Mouse (Mus musculus) neural tube, embryonic 12.5 days (tissue): Measurements from ENCODE around the gene Col2a1. TPM values are rescaled to one million over a fixed set of nuclear protein-coding genes. Genes with fewer than 3 reads are reported as not detected.

Experiments
- ATAC-seq: fragments of 200-750 bp; cut with Nextera tagmentation; 2 replicates; pipeline ENCODE4 v1.8.0; 2017; ENCODE audit warnings: low read depth, mild to moderate bottlenecking, moderate TSS enrichment, moderate library complexity; ENCODE audit not compliant: low FRiP score
- H3K27ac ChIP-seq: fragments of 300-500 bp; sonication (generic); 2 replicates; pipeline ENCODE4 v1.5.1; 2016
- H3K27me3 ChIP-seq: fragments of 300-500 bp; sonication (generic); replicated peaks from 2 replicates; pipeline ENCODE4 v1.6.1; 2016; ENCODE audit warnings: mild to moderate bottlenecking
- H3K36me3 ChIP-seq: fragments of 300-500 bp; sonication (generic); 2 replicates; pipeline ENCODE4 v1.6.1; 2016; ENCODE audit warnings: mild to moderate bottlenecking
- H3K4me1 ChIP-seq: fragments of 300-500 bp; sonication (generic); 2 replicates; pipeline ENCODE4 v1.6.1; 2016
- H3K4me2 ChIP-seq: fragments of 300-500 bp; sonication (generic); replicated peaks from 2 replicates; pipeline ENCODE4 v1.6.1; 2016; ENCODE audit warnings: mild to moderate bottlenecking
- H3K4me3 ChIP-seq: fragments of 300-500 bp; sonication (generic); 2 replicates; pipeline ENCODE4 v1.5.1; 2016
- H3K9ac ChIP-seq: fragments of 300-500 bp; sonication (generic); 2 replicates; pipeline ENCODE4 v1.6.1; 2016; ENCODE audit warnings: mild to moderate bottlenecking
- H3K9me3 ChIP-seq: fragments of 300-500 bp; sonication (generic); 2 replicates; pipeline ENCODE4 v1.6.1; 2016; ENCODE audit warnings: mild to moderate bottlenecking
- WGBS: fragments of 180-500 bp; shearing (Covaris S2); methylation state at CpG from one replicate; pipeline ENCODE4 v1.1.7; 2016; 5-methylcytosine and 5-hydroxymethylcytosine counted together
- polyA plus RNA-seq: library from polyadenylated mRNA; unstranded; fragments of >200 nt; fragmentation: Nextera tagmentation; extraction: Ambion mirVana; gene quantifications from 2 replicates; pipeline ENCODE4 v1.2.1, GENCODE M21; 2016

Gene Col2a1
- polyA plus RNA-seq, 1 experiment from 2014 or later: 182 TPM

DNA sequence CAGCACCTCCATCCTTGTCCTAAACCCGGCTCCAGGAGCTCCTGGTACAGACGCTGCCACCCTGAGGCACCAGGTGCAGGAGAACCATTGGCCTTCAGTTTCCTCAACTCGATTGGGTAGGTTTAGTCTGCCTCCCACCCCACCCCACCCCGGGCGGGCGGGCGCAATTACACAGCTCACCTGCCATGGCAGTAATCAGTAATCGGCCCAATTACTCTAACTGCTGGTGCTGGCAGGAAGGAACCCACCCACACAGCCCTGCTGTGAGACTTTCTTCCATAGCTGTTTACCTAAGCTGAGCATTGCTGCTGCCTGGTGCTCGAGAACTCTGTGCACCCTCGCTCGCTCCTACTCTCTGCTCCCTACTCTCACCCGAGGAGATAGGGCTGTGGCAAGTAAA lies 72.1 kb downstream of the Col2a1 start:
- no peaks in the 10 kb centered on the region for H3K27me3 ChIP-seq
- whole genome bisulfite sequencing: 86% methylated on average over 12 of the region's 12 CpGs

GRCm38 (mm10) chr15:97929259-97929824 lies 75.2 kb downstream of the Col2a1 start:
- H3K4me3 ChIP-seq: no peak overlapping the region
- H3K27me3 ChIP-seq: no peaks in the 10 kb centered on the region
- H3K27ac ChIP-seq: no peak overlapping the region
- no peak overlapping the region for H3K4me2 ChIP-seq
- no peaks in the 10 kb centered on the region for H3K4me1 ChIP-seq
- 68% methylated on average over 13 of the region's 13 CpGs for WGBS
- no peaks in the 10 kb centered on the region for H3K36me3 ChIP-seq
- no peak overlapping the region for H3K9ac ChIP-seq
- no peaks in the 10 kb centered on the region for H3K9me3 ChIP-seq
- ATAC-seq: no peak

More for the DNA sequence above, 72.1 kb downstream of the Col2a1 start:
- Histone ChIP-seq H3K4me3 (no peak overlapping the region), H3K36me3 (no peaks in the 10 kb centered on the region), H3K9me3 (no peaks in the 10 kb centered on the region), H3K4me2 (no peak overlapping the region), H3K4me1 (no peaks in the 10 kb centered on the region), H3K9ac (no peak overlapping the region), H3K27ac (no peak overlapping the region)
- no peak for ATAC-seq

DNA sequence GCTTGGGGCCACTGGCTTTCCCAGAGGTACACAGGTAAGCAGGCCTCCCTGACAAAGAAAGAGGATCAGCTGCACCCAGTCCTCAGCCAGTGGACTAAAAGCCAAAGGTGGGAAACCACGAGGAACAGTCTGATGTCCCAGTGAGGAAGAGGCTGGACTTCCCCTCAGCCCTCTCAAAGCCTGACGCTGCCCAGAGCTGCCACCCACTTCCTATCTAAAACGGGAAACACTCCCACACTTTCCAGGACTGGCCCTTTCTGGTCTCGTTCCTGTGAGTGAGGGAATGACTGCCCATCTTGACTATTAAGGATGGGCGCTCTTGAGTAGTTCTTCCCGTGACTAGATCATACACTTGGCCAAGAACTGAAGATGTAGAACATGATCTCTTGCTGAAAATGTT lies 76.7 kb downstream of the Col2a1 start:
- Histone ChIP-seq H3K4me3 (no peak overlapping the region), H3K9ac (no peak overlapping the region), H3K4me1 (no peaks in the 10 kb centered on the region), H3K4me2 (no peak overlapping the region), H3K36me3 (no peaks in the 10 kb centered on the region), H3K27me3 (no peaks in the 10 kb centered on the region), H3K9me3 (no peaks in the 10 kb centered on the region), H3K27ac (no peak overlapping the region)
- ATAC-seq: no peak
- 76% methylated on average over 6 of the region's 6 CpGs for WGBS

DNA sequence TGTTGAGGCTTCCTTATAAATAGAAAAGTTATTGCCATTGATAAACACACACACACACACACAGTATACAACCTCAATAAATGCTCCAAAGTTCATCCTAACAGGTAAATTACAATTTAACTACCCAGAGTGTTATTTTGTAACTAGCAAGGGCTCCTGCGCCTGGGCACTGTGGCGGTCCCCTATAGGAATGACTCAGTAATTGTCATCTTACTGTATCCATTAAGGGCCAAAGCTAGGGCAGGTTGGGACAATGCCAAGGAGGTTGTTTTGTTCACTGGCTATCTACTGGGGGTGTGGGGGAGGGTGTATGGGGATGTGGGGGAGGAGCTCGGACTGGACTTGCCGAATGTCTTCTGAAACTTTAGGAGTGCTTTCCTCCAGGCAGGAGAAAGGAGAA lies 77.5 kb downstream of the Col2a1 start:
- H3K4me3 ChIP-seq: no peak overlapping the region
- no peak for ATAC-seq
- 60% methylated on average over 4 of the region's 4 CpGs for WGBS

More for the DNA sequence above, 77.5 kb downstream of the Col2a1 start:
- no peaks in the 10 kb centered on the region for H3K9me3 ChIP-seq
- no peak overlapping the region for H3K27ac ChIP-seq
- no peaks in the 10 kb centered on the region for H3K4me1 ChIP-seq
- H3K27me3 ChIP-seq: no peaks in the 10 kb centered on the region
- H3K36me3 ChIP-seq: no peaks in the 10 kb centered on the region
- no peak overlapping the region for H3K4me2 ChIP-seq
- H3K9ac ChIP-seq: no peak overlapping the region

Other genes with a start within 250 kb of the Col2a1 start
- 10.8 and 11.9 TPM in 2 replicates for gene Rapgef3, start 236.7 kb downstream of the Col2a1 start, polyA plus RNA-seq
- gene Slc48a1, start 226.2 kb downstream of the Col2a1 start, polyA plus RNA-seq: 41.4 and 44.9 TPM in 2 replicates
- 28.9 and 29.7 TPM in 2 replicates for gene Hdac7, start 160.2 kb downstream of the Col2a1 start, polyA plus RNA-seq
- gene Vdr, start 94.1 kb downstream of the Col2a1 start, polyA plus RNA-seq: 0.09 and 0.41 TPM in 2 replicates
- gene Tmem106c, start 40.5 kb downstream of the Col2a1 start, polyA plus RNA-seq: 50.2 and 50.8 TPM in 2 replicates
- 50.4 and 50.9 TPM in 2 replicates for gene Pfkm, start 87.9 kb upstream of the Col2a1 start, polyA plus RNA-seq
- 31.6 and 33.1 TPM in 2 replicates for gene Senp1, start 89.0 kb upstream of the Col2a1 start, polyA plus RNA-seq
- gene Asb8, start 160.9 kb upstream of the Col2a1 start, polyA plus RNA-seq: 51.4 and 52.1 TPM in 2 replicates
- 22.5 and 24.0 TPM in 2 replicates for gene Ccdc184, start 162.5 kb upstream of the Col2a1 start, polyA plus RNA-seq
- not detected in 2 replicates for gene Olfr288, start 190.8 kb upstream of the Col2a1 start, polyA plus RNA-seq
- gene Gm44579, start 216.3 kb upstream of the Col2a1 start, polyA plus RNA-seq: not detected in 2 replicates
- gene Olfr287, start 216.4 kb upstream of the Col2a1 start, polyA plus RNA-seq: 0.15 TPM in 1 of 2 replicates, not detected in the other
- not detected in 2 replicates for gene Olfr286, start 229.8 kb upstream of the Col2a1 start, polyA plus RNA-seq